Mouse (Mus musculus) myocyte (in vitro differentiated cells): ENCODE measurements around the gene Dus3l. TPM values are rescaled to one million over a fixed set of nuclear protein-coding genes. Genes with fewer than 3 reads are reported as not detected.

Source experiments
- H3K27me3 ChIP-seq: one replicate; pipeline ENCODE4 v1.6.1; 2011; ENCODE audit not compliant: control insufficient read depth, insufficient read depth, insufficient read length
- H3K36me3 ChIP-seq: one replicate; pipeline ENCODE4 v1.6.1; 2011; ENCODE audit not compliant: control insufficient read depth, insufficient read depth
- H3K4me2 ChIP-seq: one replicate; pipeline ENCODE4 v1.6.1; 2011; ENCODE audit warnings: low read depth, control low read depth
- H3K4me3 ChIP-seq: one replicate; pipeline ENCODE4 v1.5.1; 2011; ENCODE audit warnings: mild to moderate bottlenecking, control low read depth, moderate library complexity
- H3K79me2 ChIP-seq: one replicate; pipeline ENCODE4 v1.6.1; 2011; ENCODE audit not compliant: control insufficient read depth, insufficient read depth
- H3ac ChIP-seq: one replicate; pipeline ENCODE4 v1.6.1; 2011; ENCODE audit not compliant: control insufficient read depth, insufficient read length
- CEBPB ChIP-seq: IDR thresholded peaks from 2 replicates; pipeline ENCODE4 v1.6.1; 2011; ENCODE audit warnings: mild to moderate bottlenecking, moderate library complexity; ENCODE audit not compliant: poor library complexity, insufficient read depth, severe bottlenecking
- E2F4 ChIP-seq: IDR thresholded peaks from one replicate; pipeline ENCODE4 v1.6.1; 2011; ENCODE audit warnings: mild to moderate bottlenecking, control low read depth, moderate library complexity; ENCODE audit not compliant: insufficient read depth
- MAX ChIP-seq: IDR thresholded peaks from one replicate; pipeline ENCODE4 v1.6.1; 2011; ENCODE audit warnings: low read depth, mild to moderate bottlenecking, control low read depth
- MYOD1 ChIP-seq, 3 experiments: IDR thresholded peaks; one replicate each; pipeline ENCODE4 v1.6.1; 2011; ENCODE audit warnings: control low read depth in 2 of 3, low read depth in 2 of 3, mild to moderate bottlenecking in 2 of 3, moderate library complexity in 1 of 3; ENCODE audit not compliant: insufficient read length in 2 of 3, control insufficient read depth in 1 of 3
- MYOG ChIP-seq, 3 experiments: IDR thresholded peaks; one replicate each; pipeline ENCODE4 v1.6.1; 2011; ENCODE audit warnings: control low read depth in 2 of 3, low read depth in 2 of 3, mild to moderate bottlenecking in 2 of 3; ENCODE audit not compliant: insufficient read length in 2 of 3, control insufficient read depth in 1 of 3, insufficient read depth in 1 of 3
- POLR2A ChIP-seq: IDR thresholded peaks from one replicate; pipeline ENCODE4 v1.6.1; 2011; ENCODE audit warnings: low read depth, mild to moderate bottlenecking, control low read depth, moderate library complexity; ENCODE audit not compliant: insufficient read length
- POLR2AphosphoS2 ChIP-seq: IDR thresholded peaks from one replicate; pipeline ENCODE4 v1.6.1; 2011; ENCODE audit warnings: low read depth, control low read depth; ENCODE audit not compliant: insufficient read length
- REST ChIP-seq: IDR thresholded peaks from one replicate; pipeline ENCODE4 v1.6.1; 2011; ENCODE audit warnings: mild to moderate bottlenecking, control low read depth, moderate library complexity; ENCODE audit not compliant: insufficient read depth, insufficient read length
- SRF ChIP-seq: IDR thresholded peaks from one replicate; pipeline ENCODE4 v1.6.1; 2011; ENCODE audit warnings: low read depth; ENCODE audit not compliant: control insufficient read depth, insufficient read length
- TCF12 ChIP-seq: IDR thresholded peaks from one replicate; pipeline ENCODE4 v1.6.1; 2011; ENCODE audit warnings: mild to moderate bottlenecking, control low read depth; ENCODE audit not compliant: poor library complexity, insufficient read depth, severe bottlenecking
- TCF3 ChIP-seq: IDR thresholded peaks from one replicate; pipeline ENCODE4 v1.6.1; 2011; ENCODE audit warnings: low read depth, control low read depth; ENCODE audit not compliant: insufficient read length
- USF1 ChIP-seq: IDR thresholded peaks from one replicate; pipeline ENCODE4 v1.6.1; 2011; ENCODE audit warnings: low read depth, mild to moderate bottlenecking, control low read depth, moderate library complexity
- polyA plus RNA-seq: library from polyadenylated mRNA; unstranded; fragments of >200 nt; fragmentation: generic; extraction: Trizol; gene quantifications from one replicate; pipeline ENCODE4 v1.2.1, GENCODE M21; 2012; ENCODE audit warnings: missing spikeins

Gene Dus3l
- polyA plus RNA-seq, 1 experiment: 38.7 TPM

DNA sequence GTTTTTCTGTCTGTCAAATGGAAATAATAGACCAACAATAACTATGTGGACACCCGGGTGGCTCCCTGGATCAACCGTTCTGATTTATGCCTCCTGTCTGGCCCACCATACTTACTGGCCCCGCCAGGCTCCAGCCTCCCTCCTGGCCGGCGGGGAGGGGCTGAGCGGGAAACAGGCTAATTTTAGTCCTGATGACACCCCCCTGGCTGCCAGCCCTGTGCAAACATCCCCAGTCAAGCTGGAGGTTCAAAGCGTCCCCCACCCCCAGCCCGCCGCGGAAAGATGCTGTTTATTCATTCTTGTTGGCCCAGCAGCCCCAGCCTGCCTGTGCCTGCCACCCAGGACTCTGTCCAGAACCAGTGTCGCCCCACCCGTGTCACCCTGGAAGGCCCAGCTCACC is 36.4 kb upstream of the Dus3l start:
- TF ChIP-seq POLR2A (no peak), REST (no peak), SRF (no peak), TCF12 (no peak), MYOD1 (IDR thresholded peaks at IDR 0.05; ENCODE audit: control insufficient read depth in 1 of 3, insufficient read length in 2 of 3, low read depth in 2 of 3) (no peak), TCF3 (no peak), E2F4 (no peak), MYOG (IDR thresholded peaks at IDR 0.05; ENCODE audit: control insufficient read depth in 1 of 3, insufficient read depth in 1 of 3, insufficient read length in 2 of 3, low read depth in 2 of 3) (no peak), POLR2AphosphoS2 (no peak), MAX (no peak), USF1 (no peak), CEBPB (no peak)
- Histone ChIP-seq H3K79me2 (no peaks in the 10 kb centered on the region), H3K36me3 (no peaks in the 10 kb centered on the region), H3K4me3 (no peak overlapping the region), H3K4me2 (no peak overlapping the region), H3K27me3 (peaks cover 31% of the 10 kb centered on the region), H3ac (no peak overlapping the region)

DNA sequence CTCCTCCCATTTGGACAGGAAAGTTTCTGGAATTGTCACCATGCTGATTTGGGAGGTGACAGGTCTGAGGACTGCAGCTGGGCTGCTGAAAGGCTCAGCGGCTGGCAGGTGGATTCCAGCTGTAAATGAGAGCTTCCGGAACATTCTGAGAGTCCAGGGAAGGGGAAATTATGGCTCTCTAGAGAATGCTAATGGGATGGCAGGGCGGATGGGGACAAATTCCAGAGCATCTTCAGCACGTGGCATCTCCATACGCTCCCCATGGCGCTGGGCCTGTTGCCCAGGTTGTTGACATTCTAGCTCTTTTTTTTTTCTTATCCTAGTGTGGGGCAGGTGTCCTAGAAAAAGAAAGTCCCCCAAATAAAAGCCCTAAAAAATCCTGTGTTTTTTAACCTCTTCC is 35.4 kb upstream of the Dus3l start:
- Histone ChIP-seq H3K79me2 (no peaks in the 10 kb centered on the region), H3K27me3 (peaks cover 42% of the 10 kb centered on the region), H3K4me2 (no peak overlapping the region), H3K36me3 (no peaks in the 10 kb centered on the region), H3K4me3 (no peak overlapping the region), H3ac (no peak overlapping the region)
- TF ChIP-seq E2F4: no peak
- TF ChIP-seq POLR2AphosphoS2: no peak

DNA sequence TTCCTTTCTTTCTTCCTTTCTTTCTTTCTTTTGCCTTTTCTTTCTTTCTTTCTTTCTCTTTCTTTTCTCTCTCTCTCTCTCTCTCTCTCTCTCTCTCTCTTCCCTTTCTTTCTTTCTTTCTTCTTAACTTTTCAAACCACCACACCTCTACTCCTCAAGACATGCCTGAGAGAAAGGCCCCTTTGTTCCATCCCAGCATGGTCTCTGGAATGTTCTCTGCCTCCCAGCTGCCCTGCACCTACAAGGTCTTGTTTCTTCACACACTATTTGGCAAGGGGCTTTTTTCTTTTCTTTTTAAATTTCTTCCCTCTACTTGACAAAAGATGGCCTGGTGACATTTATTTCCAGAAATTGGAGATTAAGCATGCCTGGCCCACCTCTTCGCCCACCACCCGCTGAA is 34.9 kb upstream of the Dus3l start:
- Histone ChIP-seq H3K4me2 (no peak overlapping the region), H3K27me3 (peaks cover 47% of the 10 kb centered on the region), H3ac (no peak overlapping the region), H3K79me2 (no peaks in the 10 kb centered on the region), H3K36me3 (no peaks in the 10 kb centered on the region), H3K4me3 (no peak overlapping the region)
- TF ChIP-seq POLR2A: no peak
- TF ChIP-seq USF1: no peak
- no peak for TF ChIP-seq POLR2AphosphoS2
- TF ChIP-seq MYOD1 (IDR thresholded peaks at IDR 0.05; ENCODE audit: control insufficient read depth in 1 of 3, insufficient read length in 2 of 3, low read depth in 2 of 3): no peak
- TF ChIP-seq SRF: no peak
- no peak for TF ChIP-seq MYOG (IDR thresholded peaks at IDR 0.05; ENCODE audit: control insufficient read depth in 1 of 3, insufficient read depth in 1 of 3, insufficient read length in 2 of 3, low read depth in 2 of 3)
- TF ChIP-seq MAX: no peak
- TF ChIP-seq TCF12: no peak
- no peak for TF ChIP-seq E2F4
- no peak for TF ChIP-seq REST
- TF ChIP-seq CEBPB: no peak
- TF ChIP-seq TCF3: no peak

DNA sequence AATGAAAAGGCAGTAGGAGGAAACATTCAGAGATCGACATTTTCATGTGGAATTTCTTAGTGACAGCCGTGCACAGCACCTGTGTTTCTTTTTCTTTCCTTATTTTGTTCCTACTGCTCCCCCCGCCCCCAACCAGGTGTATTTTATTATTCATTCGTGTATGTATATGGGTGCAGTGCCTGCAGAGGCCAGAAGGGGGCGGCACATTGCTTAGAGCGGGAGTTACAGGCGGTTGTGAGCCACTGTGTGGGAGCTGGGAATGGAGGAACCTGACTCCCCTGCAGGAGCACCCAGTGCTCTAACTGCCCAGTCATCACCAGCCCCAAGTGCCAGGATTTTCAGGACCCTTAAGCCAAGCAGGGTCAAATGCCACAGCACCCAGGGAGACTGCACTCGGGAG is 28.0 kb upstream of the Dus3l start:
- peaks cover 76% of the 10 kb centered on the region for H3K27me3 ChIP-seq
- TF ChIP-seq TCF12 (no peak), CEBPB (no peak), POLR2AphosphoS2 (no peak), USF1 (no peak), REST (no peak), MYOG (IDR thresholded peaks at IDR 0.05; ENCODE audit: control insufficient read depth in 1 of 3, insufficient read depth in 1 of 3, insufficient read length in 2 of 3, low read depth in 2 of 3) (no peak), MYOD1 (IDR thresholded peaks at IDR 0.05; ENCODE audit: control insufficient read depth in 1 of 3, insufficient read length in 2 of 3, low read depth in 2 of 3) (no peak), POLR2A (no peak), TCF3 (no peak), E2F4 (no peak), SRF (no peak), MAX (no peak)
- no peak overlapping the region for H3K4me3 ChIP-seq
- no peaks in the 10 kb centered on the region for H3K79me2 ChIP-seq
- H3K4me2 ChIP-seq: no peak overlapping the region
- no peaks in the 10 kb centered on the region for H3K36me3 ChIP-seq
- no peak overlapping the region for H3ac ChIP-seq

DNA sequence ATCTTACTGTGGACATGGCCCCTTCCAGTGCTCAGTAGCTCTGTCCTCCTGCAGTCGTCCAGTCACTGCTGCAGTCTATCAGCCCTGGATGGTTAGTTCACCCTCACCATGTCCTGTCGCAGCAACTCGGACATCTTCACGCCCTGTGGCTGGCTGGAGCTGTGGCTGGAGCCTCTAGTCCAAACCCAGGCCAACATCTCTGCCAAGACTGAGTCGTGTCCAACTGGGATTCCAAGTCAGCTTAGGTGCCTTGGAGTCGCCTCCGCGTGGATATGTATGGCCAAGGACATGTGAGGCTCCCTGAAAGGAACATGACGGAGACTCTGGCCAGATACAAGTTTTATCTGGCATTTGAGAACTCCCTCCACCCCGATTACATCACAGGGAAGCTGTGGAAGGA is 26.3 kb upstream of the Dus3l start:
- H3K36me3 ChIP-seq: no peaks in the 10 kb centered on the region
- no peak overlapping the region for H3ac ChIP-seq
- H3K4me2 ChIP-seq: no peak overlapping the region
- H3K79me2 ChIP-seq: no peaks in the 10 kb centered on the region
- peaks cover 72% of the 10 kb centered on the region for H3K27me3 ChIP-seq
- no peak for TF ChIP-seq MAX
- TF ChIP-seq TCF12: no peak
- TF ChIP-seq MYOD1 (IDR thresholded peaks at IDR 0.05; ENCODE audit: control insufficient read depth in 1 of 3, insufficient read length in 2 of 3, low read depth in 2 of 3): no peak
- TF ChIP-seq REST: no peak
- no peak for TF ChIP-seq MYOG (IDR thresholded peaks at IDR 0.05; ENCODE audit: control insufficient read depth in 1 of 3, insufficient read depth in 1 of 3, insufficient read length in 2 of 3, low read depth in 2 of 3)
- no peak for TF ChIP-seq POLR2A
- no peak for TF ChIP-seq POLR2AphosphoS2
- TF ChIP-seq TCF3: no peak
- no peak for TF ChIP-seq CEBPB
- no peak for TF ChIP-seq USF1
- no peak for TF ChIP-seq SRF
- no peak for TF ChIP-seq E2F4
- H3K4me3 ChIP-seq: no peak overlapping the region
